Mouse (Mus musculus) gastrocnemius, adult 2 months (tissue): ENCODE results near the gene Nanos3. TPM values are rescaled to one million over a fixed set of nuclear protein-coding genes. Genes with fewer than 3 reads are reported as not detected.

Experiments used
- DNase-seq: peaks from one replicate; pipeline ENCODE4 v3.0.0; 2022
- H3K27ac ChIP-seq: fragments of 200-600 bp; 2 replicates; pipeline ENCODE4 v1.8.1; 2022; ENCODE audit warnings: mild to moderate bottlenecking
- H3K4me3 ChIP-seq: fragments of 200-600 bp; 2 replicates; pipeline ENCODE4 v1.8.1; 2022; ENCODE audit warnings: mild to moderate bottlenecking, moderate library complexity
- CTCF ChIP-seq: fragments of 200-600 bp; IDR thresholded peaks from 2 replicates; pipeline ENCODE4 v1.8.1; 2022; ENCODE audit warnings: antibody characterized with exemption, mild to moderate bottlenecking, moderate library complexity
- intact Hi-C: fragments of 180-260 bp; cut with DNase I; formaldehyde crosslinking; loops from one replicate; pipeline ENCODE4 v1.15.1; 2025
- total RNA-seq, 2 experiments: library from RNA; stranded (reverse); gene quantifications; 2 replicates each; pipeline ENCODE4 v1.2.3; 2021

The Nanos3 gene
- total RNA-seq, 2 experiments from 2014 or later: not detected

DNA sequence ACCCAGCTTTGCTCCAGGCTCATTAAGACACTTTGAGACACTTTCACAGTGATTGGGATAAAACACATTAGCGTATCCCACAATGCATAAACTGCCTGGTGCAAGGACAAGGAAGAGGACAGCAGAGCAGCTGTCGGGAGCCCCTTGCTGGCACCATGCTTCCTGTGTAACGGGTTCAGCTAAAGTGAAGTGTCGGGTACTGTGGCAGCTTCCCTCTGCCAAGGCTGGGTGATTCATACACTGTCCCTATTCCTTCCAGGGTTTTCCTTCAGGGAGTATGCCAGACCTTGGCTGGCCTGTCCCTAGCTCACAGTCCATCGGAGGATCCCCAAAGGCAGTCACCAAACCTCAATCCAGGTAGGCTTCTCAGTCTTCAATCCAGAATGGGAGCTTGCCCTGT, 14.9 kb downstream of the Nanos3 start:
- no peak for DNase-seq
- intact Hi-C loops: no loop called here
- H3K4me3 ChIP-seq: no peak overlapping the region
- H3K27ac ChIP-seq: no peak overlapping the region
- TF ChIP-seq CTCF: no peak

- TF ChIP-seq CTCF: no peak
- DNase-seq: no peak
- intact Hi-C loops: no loop called here
- H3K27ac ChIP-seq: no peak overlapping the region
- H3K4me3 ChIP-seq: no peak overlapping the region
Observed at GRCm38 (mm10) chr8:84167696-84168095, 17.3 kb downstream of the Nanos3 start.

DNA sequence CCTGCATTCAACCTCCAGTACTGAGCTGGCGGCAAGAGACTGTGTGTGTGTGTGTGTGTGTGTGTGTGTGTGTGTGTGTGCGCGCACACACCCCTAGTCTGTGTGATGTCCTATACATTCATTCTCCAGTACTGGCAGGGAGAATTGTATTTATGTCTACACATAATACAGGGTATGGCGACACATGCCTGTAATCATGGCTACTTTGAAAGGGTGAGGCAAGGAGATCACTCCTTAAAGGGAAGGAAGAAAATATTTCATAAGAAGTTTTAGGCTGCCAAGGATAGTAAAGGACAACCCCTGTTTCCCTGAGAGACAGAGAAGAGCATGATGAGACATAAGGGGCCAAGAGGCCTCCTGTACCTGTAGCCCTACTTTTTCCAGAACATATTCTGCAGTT, 27.4 kb downstream of the Nanos3 start:
- no peak for DNase-seq
- Histone ChIP-seq H3K27ac (no peak overlapping the region), H3K4me3 (no peak overlapping the region)
- intact Hi-C loops: no loop called here
- TF ChIP-seq CTCF: no peak

- TF ChIP-seq CTCF: no peak
- no peak for DNase-seq
- Histone ChIP-seq H3K4me3 (no peak overlapping the region), H3K27ac (no peak overlapping the region)
- intact Hi-C loops: no loop called here
Observed at GRCm38 (mm10) chr8:84149181-84149580, 35.8 kb downstream of the Nanos3 start.

DNA sequence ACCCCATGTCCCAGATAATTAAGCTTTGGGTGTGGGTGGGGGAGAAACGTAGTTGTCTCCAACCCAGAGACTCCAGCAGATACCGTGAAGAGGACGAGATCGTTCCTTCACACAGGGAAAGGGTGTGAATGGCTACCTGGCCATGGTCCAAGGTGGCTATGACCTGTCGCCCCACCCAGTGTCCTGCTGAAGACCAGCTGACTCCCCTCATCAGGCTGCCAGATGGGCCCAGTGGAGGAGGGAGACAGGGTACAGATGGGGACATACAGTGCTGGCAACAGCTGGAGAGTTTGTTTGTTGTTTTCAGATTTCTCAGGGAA, 36.5 kb downstream of the Nanos3 start:
- intact Hi-C loops: no loop called here
- no peak for TF ChIP-seq CTCF
- Histone ChIP-seq H3K4me3 (peak overlapping the region; percentile 97), H3K27ac (no peak overlapping the region)
- DNase-seq: no peak

GRCm38 (mm10) chr8:84147769-84148530, 37.1 kb downstream of the Nanos3 start, which contains the start of the genes Cc2d1a and 4930432K21Rik:
Cc2d1a (minus strand) TSS chr8:84147936.
4930432K21Rik (plus strand) TSS chr8:84148025.
- intact Hi-C loops: no loop called here
- peak; percentile 95 for DNase-seq
- H3K27ac ChIP-seq: peak within 1 kb of the TSS; percentile 86
- peak within 1 kb of the TSS; percentile 97 for H3K4me3 ChIP-seq
- no peak for TF ChIP-seq CTCF

DNA sequence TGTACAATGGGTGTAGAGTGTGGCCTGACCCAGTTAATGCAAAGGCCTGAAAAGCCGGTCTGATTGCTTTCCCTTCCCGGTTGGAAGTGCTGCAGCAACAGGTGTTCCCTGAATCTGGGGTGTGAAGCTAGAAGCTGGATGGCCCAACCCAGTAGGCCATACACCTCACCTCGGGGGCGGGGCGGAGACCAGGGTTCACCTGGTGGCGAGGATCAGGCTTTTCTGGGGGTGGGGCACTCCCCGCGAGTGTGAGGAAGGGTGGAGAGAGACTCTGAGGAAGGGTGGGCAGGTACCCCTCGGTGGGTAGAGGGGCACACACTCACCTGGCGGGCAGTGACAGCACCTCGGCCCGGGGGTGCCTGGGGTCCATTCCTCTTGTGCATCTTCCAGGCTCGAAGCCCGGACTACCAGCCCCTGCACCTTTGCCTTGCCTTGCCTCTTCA, 37.7 kb downstream of the Nanos3 start:
- Histone ChIP-seq H3K4me3 (peak overlapping the region; percentile 97), H3K27ac (peak overlapping the region; percentile 86)
- DNase-seq: no peak
- TF ChIP-seq CTCF: no peak
- intact Hi-C loops: no loop called here

DNA sequence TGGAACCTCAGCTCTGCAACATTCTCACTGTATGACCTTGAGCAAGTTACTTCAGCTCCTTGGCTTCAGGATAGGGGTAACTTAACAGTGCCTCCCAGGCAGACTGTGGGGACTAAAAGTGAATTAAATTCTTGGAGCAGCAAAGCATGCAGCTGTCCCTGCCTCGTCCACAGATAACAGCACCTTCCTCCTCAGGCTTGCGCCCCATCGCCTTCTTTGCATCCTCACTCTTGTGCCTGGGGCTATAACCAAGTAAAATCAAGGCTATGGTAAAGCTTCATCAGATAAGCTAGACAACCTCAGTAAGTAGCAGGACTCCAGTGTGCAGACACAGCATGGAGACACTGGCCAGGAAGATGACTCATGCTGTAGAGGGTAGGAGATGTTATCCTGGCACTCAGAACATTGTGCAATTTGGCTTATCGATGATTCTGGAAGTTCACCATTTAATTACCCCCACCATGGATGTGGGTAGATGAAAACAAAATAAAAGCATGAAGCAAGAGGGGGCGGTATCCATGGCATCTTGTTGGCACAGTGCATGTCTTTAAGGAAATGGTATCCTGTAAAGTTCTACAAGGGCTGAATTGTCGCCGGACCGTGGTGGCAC, 40.3 kb downstream of the Nanos3 start:
- H3K27ac ChIP-seq: no peak overlapping the region
- no peak for DNase-seq
- H3K4me3 ChIP-seq: no peak overlapping the region
- intact Hi-C loops: no loop called here
- no peak for TF ChIP-seq CTCF

GRCm38 (mm10) chr8:84140838-84141237, 44.2 kb downstream of the Nanos3 start:
- intact Hi-C loops: no loop called here
- no peak overlapping the region for H3K4me3 ChIP-seq
- no peak for TF ChIP-seq CTCF
- no peak overlapping the region for H3K27ac ChIP-seq
- no peak for DNase-seq

- intact Hi-C loops: no loop called here
- no peak overlapping the region for H3K27ac ChIP-seq
- TF ChIP-seq CTCF: no peak
- H3K4me3 ChIP-seq: no peak overlapping the region
- DNase-seq: no peak
Observed at GRCm38 (mm10) chr8:84137848-84138247, 47.2 kb downstream of the Nanos3 start.

GRCm38 (mm10) chr8:84132225-84132624, 52.8 kb downstream of the Nanos3 start:
- H3K4me3 ChIP-seq: no peak overlapping the region
- intact Hi-C loops: no loop called here
- no peak for TF ChIP-seq CTCF
- no peak overlapping the region for H3K27ac ChIP-seq
- no peak for DNase-seq

GRCm38 (mm10) chr8:84130806-84131205, 54.2 kb downstream of the Nanos3 start:
- TF ChIP-seq CTCF: no peak
- intact Hi-C loops: no loop called here
- Histone ChIP-seq H3K4me3 (peak overlapping the region; percentile 24), H3K27ac (no peak overlapping the region; the same call in 1 of the 2 replicates)
- peak; percentile 71 for DNase-seq

DNA sequence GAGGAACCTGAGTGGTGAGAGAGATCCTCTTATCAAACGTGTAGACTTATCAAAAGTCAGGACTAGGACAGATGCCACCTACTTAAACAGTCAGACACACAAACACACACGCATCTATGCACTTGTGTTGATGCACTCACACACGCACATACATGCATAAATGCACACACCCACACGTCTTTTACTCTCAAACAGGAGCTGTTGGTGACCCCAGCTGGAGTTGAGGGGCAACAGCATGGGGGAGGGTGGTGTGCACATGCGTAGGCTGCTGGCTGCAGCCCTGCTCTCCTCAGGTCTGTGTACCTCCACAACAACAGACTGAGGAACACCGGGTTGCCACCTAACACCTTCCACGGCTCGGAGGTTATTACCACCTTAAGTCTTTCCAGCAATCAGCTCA, 56.7 kb downstream of the Nanos3 start:
- DNase-seq: no peak
- H3K27ac ChIP-seq: no peak overlapping the region
- TF ChIP-seq CTCF: no peak
- intact Hi-C loops: no loop called here
- no peak overlapping the region for H3K4me3 ChIP-seq
